Mouse (Mus musculus) left cerebral cortex, adult 6 months (tissue): ENCODE measurements around the gene Ankub1. TPM values are rescaled to one million over a fixed set of nuclear protein-coding genes. Genes with fewer than 3 reads are reported as not detected.

Experiments
- long read RNA-seq, 2 experiments: library from polyadenylated mRNA; unstranded; transcript quantifications; one replicate each; pipeline ENCODE4 v2.0.0; 2019 to 2020
- polyA plus RNA-seq: library from polyadenylated mRNA; unstranded; fragments of <200 nt; fragmentation: Nextera tagmentation; gene quantifications from 2 replicates; pipeline ENCODE4 v1.2.3, GENCODE M21; 2021

Ankub1 gene
- polyA plus RNA-seq, result 1.0 and 1.3 TPM in 2 replicates
- long read RNA-seq, experiment 1, transcript Ankub1-201 (4 exons, 2,696 nt), result major isoform, 8 of 11 reads
- long read RNA-seq, experiment 1, partial matches to known transcripts, result 2 of 11 reads
- long read RNA-seq, experiment 1, other reads (novel, unspliced or antisense), result 1 of 11 reads
- long read RNA-seq, experiment 2, partial matches to known transcripts, result 0 of 3 reads
- long read RNA-seq, experiment 2, other reads (novel, unspliced or antisense), result 0 of 3 reads

DNA sequence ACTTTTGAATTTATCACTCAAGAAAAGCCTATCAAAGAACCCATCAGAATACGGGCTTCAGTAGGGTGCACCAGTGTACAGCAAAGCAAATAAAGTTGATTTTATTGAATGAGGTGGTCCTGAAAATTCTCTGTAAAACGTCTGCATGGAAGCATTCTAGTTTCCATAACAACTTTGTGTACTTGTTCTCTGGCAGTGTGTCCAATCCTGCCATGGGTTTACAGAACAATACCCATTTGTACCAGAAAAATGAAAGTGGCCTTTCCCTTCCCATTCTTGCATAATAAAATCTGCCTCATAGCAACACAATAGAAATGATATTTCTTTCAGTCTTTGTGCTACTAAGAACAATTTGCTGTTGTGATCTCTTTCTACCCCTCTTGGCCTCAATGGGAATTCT, at the start of gene Ankub1:
TSS of gene Ankub1 (minus strand) at position 81 of the 400 bp plus-strand sequence.

DNA sequence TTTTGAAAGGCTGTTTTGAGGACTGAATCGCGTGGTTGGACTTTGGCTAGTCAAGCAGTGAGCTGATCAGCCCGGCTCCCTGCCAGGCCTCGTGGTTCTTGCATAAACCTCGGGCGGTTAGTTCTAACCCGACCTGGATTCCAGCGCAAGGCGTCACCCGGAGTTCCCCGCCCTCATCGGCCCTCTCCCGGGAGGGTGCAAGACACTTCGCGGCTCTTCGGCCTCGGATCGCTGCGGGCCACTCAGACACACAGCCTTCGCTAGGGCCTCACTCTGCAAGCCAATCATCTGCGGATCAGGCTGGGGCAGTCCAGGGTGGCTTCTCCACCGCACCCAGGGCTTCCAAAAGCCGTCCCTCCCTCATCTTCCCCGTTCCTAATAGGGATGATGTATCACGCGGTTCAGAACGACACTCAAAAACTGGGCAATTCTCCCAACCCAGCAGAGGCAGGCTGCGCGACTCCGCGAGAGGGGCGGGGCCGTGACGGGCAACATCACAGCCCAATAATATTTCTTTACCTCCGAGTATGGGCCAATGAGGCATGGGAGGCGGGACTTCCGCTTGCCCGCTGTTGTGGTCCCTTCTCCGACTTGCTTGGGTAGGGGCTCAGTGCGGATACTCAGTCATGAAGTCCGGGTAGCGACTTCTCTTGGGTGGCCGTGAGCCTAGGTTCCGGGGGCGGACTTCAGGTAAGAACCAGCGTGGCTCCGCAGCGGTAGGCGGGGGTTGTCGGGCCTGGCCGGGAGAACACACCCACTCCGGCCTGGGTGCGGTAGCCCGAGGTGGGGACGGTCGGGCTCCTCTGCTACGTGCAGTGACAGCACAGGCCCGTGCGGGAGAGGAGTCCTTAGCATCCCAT, 43.1 kb upstream of the Ankub1 start, which contains the start of gene Rnf13:
TSS of gene Rnf13 (plus strand) at position 552 of the 860 bp plus-strand sequence.

DNA sequence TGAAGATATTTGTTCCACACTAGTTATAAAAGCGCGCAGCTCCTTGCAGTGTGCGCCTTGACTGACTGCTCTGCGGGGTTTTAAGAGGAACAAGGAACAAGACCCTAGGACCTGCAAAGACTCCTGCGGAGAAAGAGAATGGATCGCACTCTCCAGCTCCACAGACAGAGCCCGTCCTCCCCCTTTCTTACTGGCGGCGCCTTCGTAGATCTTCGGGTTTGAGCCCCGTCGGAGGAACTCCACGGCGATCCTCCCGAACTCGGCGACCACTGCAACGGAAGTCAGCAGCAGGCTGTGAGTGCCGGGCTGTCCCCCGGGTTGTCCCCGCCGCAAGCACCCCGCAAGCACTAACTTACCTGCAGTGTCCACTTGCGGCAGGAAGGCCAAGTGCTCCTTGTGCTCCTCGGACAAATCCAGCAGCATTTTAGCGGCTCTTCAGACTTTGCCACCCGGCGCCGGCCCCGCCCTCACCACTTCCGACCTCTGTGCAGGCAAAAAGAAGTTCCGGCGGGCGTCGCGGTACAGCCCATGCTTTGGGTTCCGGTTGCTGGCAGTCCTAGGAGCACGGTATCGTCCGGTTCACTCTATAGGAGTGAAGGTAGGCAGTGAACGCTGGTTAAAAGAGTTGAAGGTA, 41.3 kb downstream of the Ankub1 start, which contains the start of gene Commd2:
TSS of gene Commd2 (minus strand) at position 485 of the 634 bp plus-strand sequence.

Other genes with a start within 250 kb of the Ankub1 start
- 2.3 and 2.6 TPM in 2 replicates for gene Wwtr1, start 116.9 kb downstream of the Ankub1 start, polyA plus RNA-seq
- gene Commd2, start 41.1 kb downstream of the Ankub1 start, polyA plus RNA-seq, result 33.5 and 42.9 TPM in 2 replicates
- gene Rnf13, start 43.3 kb upstream of the Ankub1 start, polyA plus RNA-seq, result 145 and 150 TPM in 2 replicates
- gene Pfn2, start 155.3 kb upstream of the Ankub1 start, polyA plus RNA-seq, result 437 and 540 TPM in 2 replicates